Mouse (Mus musculus) small intestine, adult 2 months (tissue): ENCODE results near the gene Acsl6.

ENCODE experiments used
- CTCF ChIP-seq: fragments of 200-500 bp; IDR thresholded peaks from 2 replicates; pipeline ENCODE4 v1.5.1; 2012; ENCODE audit warnings: low read depth, mild to moderate bottlenecking, control low read depth, inconsistent platforms, low read length, moderate library complexity, mixed read lengths; ENCODE audit not compliant: insufficient replicate concordance, insufficient read length; ENCODE audit errors: extremely low read depth
- POLR2A ChIP-seq: fragments of 200-500 bp; IDR thresholded peaks from 2 replicates; pipeline ENCODE4 v1.6.1; 2012; ENCODE audit warnings: low read depth, mild to moderate bottlenecking, control low read depth, inconsistent platforms, low read length, moderate library complexity

DNA sequence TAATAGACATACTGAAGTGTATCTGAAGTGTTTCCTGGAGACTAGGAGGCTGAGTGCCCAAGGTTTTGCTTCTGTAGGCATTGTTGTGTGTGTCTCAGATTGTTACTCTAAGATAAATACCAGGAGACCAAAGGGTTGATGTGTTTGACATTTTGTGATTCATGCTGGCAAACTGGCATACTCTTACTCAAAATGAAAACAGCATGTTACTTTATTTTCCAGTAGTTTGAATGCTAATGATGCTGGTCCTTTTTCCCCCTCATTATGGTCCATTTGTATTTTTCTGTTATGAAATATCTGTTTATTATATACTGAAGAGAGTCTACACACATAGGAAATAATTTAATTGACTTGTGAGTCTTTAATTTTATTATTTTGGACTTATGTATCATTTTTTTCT, 69.0 kb downstream of the Acsl6 start:
- no peak for TF ChIP-seq POLR2A
- no peak for TF ChIP-seq CTCF
